Mouse (Mus musculus): ENCODE measurements around the gene Gmcl1.

Gmcl1 gene

DNA sequence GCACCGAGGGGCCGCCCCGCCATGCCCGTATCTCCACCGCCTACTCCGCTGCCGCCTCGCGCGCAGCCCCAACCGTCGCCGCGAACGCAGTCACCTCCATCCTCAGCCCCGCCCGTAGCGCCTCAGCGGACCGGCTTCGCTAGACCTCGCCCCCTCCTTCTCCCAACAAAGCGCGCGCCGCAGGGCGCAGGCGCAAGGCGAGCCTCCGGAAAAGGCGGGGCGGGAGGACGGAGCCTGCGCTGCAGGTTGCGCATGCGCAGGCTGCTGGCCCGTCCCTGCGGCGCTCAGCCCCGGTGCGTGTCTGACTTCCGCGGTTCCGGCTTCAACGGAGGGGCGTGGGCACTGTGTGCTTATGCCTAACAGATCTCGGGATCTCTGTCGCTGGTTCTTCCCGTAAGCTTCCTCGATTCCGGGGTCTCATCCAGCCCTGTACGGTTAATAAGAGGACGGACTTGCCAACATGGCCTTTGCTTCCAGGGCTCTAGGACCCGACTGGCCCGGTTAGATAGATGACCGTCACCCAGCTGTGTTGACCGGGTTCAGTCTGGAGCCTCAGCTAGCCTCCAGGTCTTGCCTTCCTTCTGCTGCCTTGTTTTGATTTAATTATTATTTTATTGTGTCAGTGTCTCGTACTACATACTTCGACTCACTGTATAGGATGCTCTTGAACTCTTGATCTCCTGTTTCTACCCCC lies at the start of gene Gmcl1:
Gmcl1 (minus strand) TSS at position 201 of the 694 bp plus-strand sequence.
- peak; percentile 88 to 90 for DNase-seq (ENCODE audit: low spot score in 2 of 2)

DNA sequence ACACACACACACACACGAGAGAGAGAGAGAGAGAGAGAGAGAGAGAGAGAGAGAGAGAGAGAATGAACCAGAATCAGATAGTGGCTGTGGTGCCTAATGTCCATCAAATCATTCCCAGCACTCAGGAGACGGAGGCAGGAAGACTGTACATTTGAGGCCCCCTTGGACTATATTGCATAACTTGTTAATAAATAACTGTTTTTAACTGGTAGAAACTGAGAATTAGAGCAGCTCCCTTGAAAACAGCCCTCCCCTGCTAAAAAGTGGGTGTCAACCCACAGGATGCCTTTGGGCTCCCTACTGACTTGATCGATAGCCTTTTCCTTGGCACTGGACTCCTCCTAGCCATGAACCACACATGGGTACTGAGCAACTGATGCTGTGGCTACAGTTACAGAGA lies 49.2 kb upstream of the Gmcl1 start:
- no peak for DNase-seq (ENCODE audit: low spot score in 2 of 2)

DNA sequence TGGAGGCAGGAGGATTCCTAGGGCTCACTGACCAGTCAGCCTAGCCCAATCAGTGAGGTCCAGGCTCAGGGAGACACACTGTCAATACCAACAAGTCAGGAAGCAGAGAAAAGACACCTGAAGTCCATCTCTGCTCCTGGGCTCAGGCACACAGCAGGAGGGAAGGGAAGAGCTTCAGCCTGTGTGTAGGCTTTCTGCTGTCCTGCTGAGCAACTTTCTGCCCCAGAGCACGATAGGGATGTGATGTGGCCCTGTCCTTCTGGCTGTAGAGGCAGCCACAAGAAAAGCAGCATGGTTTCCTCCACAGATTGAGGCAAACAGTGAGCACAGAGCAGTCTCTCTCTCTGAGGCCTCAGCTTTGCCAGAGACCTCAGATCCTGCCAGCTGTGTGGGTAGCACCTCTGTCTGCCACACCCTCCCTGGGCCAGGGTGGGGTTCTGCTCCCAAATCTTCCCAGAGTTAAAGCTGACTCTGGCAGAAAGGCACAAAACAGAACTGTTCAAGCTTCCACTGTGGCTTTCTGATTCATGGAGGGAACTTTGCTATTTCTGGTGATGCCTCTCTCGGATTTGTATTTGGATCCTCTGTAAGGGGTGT lies 48.3 kb upstream of the Gmcl1 start:
- no peak for DNase-seq (ENCODE audit: low spot score in 2 of 2)

DNA sequence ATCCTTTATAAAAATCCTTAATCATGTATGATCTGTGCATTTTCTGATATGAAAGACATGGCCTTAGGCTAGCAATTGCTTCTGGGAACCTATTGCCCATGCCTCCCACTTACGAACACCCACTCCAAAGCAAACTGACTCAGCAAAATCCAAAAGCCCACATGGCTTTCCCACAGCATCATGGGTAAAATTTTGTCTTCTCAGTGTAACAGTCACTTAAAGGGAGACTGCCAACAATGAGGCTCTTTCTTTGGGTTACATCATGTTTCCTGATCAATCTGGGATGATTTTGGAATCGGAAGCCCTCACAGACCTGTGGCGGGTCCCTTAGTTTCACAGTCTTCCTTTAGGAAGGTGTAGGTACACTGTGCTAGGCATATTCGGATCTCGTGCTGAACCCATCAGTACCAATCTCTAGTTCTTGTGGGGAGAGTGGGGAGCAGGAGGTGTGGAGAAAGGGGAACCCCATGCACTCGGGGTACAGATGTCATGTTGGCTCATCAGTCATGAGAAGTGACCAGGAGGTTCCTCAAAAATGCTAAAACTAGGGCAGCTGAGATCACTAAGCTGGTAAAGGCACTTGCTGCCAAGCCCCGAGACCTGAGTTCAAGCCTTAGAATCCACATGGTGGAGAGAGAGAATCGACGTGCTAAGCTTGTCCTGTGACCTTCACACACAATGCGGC lies 45.9 kb upstream of the Gmcl1 start:
- no peak for DNase-seq (ENCODE audit: low spot score in 2 of 2)

DNA sequence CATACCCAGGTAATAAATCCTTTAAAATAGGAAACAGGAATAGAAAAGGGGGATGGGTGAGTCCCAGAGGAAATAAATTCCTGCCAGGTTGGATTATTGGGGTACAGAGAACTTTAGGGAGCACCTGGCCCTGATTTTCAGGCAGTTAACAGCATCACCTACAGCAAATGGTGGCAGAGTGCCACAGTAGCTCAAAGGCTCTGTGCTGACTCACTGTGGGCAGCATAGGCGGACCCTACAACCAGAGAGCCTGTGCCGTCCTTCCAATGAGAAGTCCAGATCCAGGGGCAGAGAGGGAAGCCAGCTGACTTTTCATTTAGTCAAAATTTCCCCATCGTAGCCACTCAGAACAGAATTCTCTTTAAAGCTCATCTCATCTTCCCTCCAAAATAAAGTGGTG lies 44.0 kb upstream of the Gmcl1 start:
- no peak for DNase-seq (ENCODE audit: low spot score in 2 of 2)

DNA sequence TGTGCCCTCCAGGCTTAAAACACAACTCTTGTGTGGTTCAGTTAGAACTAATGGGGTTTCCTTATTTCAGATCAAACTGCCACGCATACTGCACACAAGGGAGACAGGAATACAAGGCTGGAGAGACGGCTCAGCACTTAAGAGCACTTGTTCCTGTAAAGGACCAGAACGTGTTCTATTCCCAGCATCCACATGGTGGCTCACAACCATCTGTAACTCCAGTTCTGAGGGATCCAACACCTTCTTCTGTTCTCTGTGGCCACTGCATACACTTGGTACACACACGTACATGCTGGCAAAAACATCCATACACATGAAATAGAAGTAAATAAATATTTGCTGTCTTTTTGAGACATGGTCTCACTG lies 43.5 kb upstream of the Gmcl1 start:
- DNase-seq (ENCODE audit: low spot score in 2 of 2): peak; percentile 32 to 36

DNA sequence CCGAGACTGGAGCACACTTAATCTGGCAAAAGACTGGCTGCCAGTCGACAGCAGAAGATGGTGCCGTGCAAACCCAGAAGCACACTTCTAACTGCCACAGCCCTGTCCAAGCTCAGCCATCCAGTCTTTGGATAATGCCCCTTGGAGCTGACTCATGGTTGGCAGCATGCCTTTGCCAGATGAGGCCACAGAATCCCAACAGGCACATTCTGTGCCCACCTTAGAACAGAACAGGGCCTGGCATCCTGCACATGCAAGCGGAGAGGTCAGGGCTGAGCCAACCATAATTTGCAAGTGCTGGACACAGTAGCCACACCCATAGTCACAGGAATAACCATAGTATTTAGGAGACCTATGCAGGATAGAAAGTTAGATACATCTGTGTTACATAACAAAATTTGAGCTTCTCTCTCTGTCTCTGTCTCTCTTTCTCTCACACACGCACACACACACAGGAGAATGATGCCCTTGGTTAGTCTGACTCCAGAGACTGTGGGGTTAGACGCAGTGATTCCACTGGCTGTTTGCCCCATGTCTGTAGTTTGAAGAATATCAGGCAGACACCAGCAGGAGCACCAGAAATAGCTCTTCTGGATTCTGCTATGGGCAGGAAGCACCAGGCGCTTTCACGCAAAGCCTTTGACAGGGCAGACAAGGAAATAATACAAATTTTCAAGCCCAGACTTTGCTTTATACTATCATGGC lies 43.0 kb upstream of the Gmcl1 start:
- DNase-seq (ENCODE audit: low spot score in 2 of 2): peak; percentile 35 to 36

DNA sequence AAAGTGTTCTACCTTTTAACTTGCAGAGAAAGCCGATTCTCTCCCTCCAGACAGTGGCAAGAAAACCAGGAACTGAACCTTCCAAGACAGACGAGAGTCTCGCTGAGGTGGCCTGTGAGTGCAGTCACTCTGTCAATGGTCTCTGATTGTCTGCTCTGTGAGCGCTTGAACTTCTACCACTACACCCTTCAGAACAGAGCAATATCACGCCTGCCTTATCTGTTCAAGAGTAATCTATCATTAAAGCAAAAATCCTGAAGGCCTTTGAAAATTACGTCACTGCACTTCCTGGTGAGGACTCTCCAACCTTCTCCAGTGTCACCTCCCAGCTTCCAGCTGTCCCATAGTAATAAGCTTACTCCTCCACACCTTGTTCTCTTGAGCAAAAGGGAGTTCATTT lies 41.8 kb upstream of the Gmcl1 start:
- no peak for DNase-seq (ENCODE audit: low spot score in 2 of 2)

DNA sequence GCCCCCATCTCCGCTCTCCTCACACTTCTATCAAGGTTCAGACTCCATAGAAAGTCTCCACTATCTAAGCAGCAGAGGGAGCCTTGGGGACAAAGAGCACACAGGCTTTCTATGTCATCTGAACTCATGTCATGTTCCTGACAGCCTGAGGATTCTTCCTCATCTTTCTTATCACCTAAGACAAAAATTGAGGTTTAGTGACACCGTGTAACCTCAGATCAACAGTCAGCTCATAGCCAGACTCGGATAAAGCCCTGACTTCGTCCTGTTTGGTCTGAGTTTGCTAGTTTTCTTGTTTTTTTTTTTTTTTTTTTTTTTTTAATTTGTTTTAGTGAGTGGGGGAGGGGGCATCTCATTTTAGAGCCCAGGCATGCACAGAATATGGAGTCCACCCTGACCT lies 40.6 kb upstream of the Gmcl1 start:
- no peak for DNase-seq (ENCODE audit: low spot score in 2 of 2)

DNA sequence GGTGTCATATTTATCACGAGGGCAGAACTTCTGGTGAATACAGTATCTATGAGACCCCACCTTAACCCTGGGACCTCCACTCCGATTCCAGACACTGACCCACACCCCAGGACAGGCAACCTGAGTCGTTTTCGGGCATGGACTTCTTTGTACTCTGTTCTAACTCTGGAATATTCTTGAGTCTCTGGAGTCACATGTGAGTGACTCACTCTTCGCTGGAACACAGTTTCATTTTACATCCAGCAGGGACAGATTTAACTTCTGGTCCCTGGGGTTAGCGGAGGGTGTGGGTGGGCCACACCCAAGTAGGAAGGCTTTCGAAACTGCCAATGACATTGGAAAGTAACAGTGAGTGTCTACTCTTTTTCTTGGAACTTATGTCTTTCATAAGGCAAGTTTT lies 39.4 kb upstream of the Gmcl1 start:
- peak; percentile 23 to 24 for DNase-seq (ENCODE audit: low spot score in 2 of 2)

DNA sequence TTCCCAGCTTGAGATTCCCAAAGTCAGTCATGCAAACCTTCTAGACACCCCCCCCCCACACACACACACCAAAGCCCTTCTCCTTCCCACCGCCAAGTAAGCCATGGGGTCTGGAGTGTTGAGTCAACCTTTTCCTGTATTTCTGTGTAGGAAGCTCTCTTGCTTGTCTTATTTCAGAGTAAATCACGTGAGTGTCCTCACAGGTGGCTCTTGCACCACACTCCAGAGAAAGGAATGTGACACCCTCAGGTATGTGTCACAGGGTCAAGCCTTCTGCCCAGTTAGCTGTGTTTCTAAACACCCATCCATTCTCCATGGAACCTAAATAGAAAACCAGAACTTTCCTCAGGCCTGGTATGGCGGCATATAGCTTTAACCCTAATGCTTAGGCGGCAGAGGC lies 35.8 kb upstream of the Gmcl1 start:
- DNase-seq (ENCODE audit: low spot score in 2 of 2): no peak

DNA sequence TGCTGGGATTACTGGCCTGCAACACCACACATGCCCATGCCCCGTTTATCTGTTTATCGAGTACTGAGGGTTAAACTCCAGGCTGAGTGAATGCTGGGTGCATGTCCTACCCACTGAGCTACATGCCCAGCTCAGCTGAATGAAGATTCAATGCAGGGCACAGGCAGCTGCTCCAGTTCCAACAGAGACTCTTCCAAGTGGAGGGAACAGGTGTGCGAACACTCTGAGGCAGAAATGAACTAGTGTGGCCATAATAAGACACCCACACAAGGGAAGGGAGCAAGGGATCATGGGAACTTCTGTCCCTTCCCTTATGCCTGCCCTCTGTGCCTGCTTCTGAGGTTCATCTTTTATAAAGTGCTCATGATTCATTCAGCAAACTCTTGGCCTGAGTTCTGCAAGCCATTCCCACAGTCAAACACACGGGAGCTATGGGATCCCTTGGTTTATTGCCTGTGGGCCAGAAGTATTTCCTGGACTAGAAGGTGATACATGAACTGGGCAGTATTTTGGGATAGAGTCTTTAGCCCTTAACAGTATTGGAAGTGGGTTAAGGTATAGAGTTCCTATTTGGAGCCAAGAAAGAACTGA lies 35.1 kb upstream of the Gmcl1 start:
- DNase-seq (ENCODE audit: low spot score in 2 of 2): no peak

DNA sequence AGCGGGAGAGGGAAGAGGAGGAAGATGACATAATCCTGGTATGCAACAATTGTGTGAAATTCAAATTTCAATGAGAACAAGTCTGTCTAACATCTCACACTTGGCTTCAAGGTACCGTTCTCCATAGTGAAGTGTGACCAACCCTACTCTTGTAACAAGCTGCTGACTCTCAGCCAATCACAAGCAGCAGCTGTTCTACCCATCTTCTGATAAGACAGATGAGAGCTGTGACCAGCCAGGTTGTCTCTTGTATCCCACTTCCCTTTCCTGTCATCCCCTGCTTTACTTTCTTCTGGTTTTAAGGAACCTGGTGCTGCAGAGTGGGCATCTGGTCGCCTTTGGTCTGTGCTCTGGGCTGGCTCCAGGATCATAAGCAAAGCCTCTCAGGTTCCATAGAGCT lies 34.3 kb upstream of the Gmcl1 start:
- DNase-seq (ENCODE audit: low spot score in 2 of 2): no peak

DNA sequence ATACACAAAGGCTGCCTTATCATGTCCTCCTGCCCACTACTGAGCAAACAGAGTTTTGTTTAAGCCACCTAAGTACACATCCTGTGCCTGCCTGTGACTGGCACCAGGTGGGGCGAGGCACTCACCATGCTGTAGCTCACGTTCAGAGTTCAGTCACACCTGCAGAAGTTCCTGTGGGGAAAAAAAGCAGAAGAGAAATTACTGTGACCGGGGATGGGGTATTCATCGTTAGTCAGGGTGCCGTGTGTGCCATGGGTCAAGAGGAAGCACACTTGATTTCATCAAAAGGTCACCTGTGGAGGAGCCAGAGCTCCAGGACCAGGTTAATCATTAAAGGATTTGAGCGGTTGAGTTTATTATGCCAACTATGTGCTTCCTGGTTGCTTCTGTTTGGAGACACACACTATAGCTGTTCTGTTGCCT lies 32.5 kb upstream of the Gmcl1 start:
- no peak for DNase-seq (ENCODE audit: low spot score in 2 of 2)

DNA sequence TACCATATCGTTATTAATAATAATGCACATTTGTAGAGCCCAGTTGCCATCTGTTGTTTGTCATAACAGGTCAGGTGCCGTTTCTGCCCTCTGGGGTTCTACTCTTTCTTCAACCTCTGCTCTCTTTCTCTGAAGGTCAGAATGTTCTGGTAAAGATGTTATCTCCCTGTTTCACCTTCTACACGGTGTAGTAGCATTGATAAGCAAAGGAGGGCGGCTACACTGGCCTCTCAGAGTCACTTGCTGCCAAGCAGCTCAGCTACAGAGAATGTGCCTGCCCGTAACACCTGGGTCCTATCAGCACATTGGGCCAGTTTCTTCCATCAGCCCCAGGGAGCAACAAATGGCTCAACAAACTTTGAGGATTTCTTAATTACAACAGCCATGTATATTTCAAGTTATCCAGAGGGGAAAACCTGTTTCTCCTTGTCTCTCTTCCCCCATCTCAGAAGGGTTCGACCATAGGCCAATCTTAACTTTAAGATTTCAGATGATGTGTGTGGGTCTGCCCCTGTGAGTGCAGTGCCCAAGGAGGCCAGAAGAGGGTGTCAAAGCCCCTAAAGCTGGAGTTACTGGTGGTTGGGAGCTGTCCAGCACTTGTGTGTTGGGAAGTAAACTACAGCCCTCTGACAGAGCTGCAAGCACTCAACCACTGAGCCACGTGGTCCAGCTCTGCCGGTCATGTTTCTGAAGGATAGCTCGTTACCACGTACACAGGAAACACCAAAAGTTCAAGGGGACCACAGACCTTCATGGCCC lies 21.1 kb upstream of the Gmcl1 start:
- DNase-seq (ENCODE audit: low spot score in 2 of 2): no peak

DNA sequence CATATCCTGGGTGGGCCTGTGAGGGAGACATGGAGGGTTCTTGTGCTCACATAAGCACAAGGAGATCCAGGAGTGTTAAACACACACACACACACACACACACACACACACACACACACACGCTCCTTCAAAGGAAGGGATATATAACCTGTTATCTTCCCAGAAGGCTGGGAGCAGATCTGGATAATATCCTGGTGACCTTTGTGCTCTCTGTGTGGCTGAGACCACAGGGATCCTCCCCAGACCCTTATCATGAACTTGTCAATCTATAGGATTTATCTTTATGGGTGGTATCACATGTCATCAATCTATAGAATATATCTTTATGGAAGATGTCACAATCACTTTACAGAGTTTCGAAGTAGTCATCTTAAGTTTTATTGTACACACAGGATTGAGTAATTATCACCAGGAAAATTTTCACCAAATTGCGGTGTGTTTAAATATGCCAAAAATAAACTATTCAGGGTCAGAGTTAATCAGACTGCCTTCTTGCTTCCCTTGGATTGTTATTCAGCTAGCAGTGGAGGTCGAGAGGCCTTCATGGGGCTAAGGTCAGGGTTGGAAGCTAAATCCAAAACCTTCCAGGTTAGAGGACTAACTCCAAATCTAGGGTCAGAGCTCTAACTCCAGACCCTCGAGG lies 19.8 kb upstream of the Gmcl1 start:
- no peak for DNase-seq (ENCODE audit: low spot score in 2 of 2)

DNA sequence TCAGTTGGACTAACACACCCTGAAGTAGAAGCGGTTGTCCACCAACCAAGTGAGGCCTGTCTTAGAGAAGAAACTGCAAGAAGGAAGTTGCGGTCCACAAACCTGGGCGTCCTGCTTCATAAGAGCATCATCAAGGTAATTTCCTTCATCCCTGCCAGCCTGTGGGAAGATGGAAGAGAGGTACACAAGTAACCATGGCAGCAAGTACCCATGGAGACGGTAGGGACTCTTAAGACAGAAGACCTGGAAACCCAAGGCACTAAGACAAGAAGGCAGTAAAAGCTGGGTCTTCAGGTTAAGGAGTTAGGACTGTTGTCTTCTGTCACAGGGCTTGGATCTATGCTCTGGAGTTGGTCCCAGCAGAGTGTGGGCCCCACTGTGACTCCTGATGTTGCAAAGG lies 17.8 kb upstream of the Gmcl1 start:
- no peak for DNase-seq (ENCODE audit: low spot score in 2 of 2)

DNA sequence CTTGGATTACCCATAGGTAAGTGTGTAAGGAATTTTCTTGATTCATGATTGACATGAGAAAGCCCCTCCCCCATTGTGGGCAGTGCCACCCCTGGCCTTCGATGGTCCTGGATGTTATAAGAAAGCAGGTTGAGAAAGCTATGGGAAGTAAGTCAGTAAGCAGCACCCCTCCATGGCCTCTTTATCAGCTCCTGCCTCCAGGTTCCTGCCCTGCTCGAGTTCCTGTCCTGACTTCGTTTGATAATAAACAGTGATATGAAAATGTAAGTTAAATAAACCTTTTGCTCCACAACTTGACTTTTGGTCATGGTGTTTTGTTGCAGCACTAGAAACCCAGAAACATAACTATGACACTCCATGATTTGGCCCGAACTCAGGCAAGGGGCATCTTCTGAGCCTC lies 16.6 kb upstream of the Gmcl1 start:
- DNase-seq (ENCODE audit: low spot score in 2 of 2): no peak

DNA sequence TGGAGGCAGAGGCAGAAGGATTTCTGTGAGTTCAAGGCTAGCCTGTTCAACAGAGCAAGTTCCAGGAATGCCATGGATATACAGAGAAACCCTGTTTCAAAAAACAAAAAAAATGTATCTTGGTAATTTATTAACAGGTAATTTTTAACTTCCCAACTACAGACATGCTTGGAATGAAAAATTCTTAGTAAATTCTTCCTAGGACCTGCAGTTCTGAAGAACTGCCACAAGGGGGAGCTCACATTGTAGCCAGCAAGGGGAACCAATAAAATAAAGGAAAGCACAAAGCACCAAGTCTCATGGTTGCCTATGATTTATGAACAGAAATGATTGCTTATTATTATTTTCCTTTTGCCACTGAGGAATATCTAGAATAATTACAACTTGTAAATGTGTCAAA lies 14.0 kb upstream of the Gmcl1 start:
- peak; percentile 25 to 71 for DNase-seq (ENCODE audit: low spot score in 2 of 2)

DNA sequence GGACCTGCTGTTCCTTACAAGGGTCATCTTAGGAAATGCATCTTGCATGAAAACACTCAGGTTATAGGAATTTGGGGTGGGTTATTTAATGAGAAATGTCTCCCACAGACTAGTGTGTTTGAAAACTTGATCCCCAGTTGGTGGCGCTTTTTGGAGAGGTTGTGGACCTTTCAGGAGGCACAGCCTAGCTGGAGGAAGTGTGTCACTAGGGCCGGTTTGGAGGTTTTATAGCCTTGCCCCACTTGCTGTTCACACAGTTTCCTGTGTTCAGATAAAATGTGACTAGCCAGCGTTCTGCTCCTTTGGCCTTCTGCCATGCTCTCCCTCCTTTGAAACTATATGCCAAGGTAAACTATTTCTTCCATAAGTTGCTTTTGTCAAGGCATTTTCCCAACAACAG lies 7.5 kb upstream of the Gmcl1 start:
- DNase-seq (ENCODE audit: low spot score in 2 of 2): no peak

DNA sequence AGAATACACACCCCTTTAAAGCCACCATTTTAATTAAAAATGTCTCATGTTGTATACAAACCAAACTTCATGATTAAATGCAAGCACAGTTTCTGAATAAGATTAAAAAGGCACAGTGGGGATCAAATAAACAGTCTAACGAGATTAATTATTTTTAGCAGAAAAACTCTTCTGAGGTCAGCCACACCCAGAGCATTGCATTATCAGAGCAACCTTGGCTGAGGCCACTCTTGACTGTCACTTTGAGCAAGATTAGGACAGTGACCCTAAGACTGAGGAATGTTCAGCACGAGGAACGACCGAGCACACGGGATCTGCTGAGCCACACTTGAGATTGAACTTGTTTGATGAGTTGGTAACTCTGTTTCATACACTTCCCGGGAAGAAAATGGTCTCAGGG lies 3.6 kb upstream of the Gmcl1 start:
- DNase-seq (ENCODE audit: low spot score in 2 of 2): no peak
